Mouse (Mus musculus): Measurements from ENCODE around the gene Cep170b.

DNA sequence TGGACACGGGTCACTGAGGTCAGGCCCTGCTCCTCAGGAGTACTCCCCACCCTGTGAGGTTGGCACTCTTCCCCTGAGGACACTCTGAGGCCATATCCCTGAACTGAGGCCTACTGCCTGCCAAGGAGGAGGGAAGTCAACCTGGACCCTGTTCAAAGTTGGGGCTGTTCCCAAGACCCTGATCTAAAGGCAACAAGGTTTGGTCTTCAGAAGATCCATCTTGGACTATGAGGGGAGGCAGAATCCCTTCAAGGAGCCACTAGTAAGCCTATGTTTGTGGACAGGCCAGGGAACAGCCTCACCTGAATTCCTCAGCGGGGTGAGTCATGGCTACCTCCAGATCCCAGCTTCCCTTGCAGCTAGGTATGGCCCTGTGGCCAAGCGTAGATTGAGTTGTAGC is 39.2 kb downstream of the Cep170b start:
- TF ChIP-seq POLR2A (IDR thresholded peaks at IDR 0.05; ENCODE audit: control insufficient read depth, low read depth, low read length) (no peak), CTCF (IDR thresholded peaks at IDR 0.05; ENCODE audit: control insufficient read depth, insufficient read depth, insufficient replicate concordance, low read depth, low read length) (no peak)

All from testis, adult 2 months (tissue).